Mouse (Mus musculus) testis, adult 2 months (tissue): ENCODE results near the gene Dyrk2. TPM values are rescaled to one million over a fixed set of nuclear protein-coding genes. Genes with fewer than 3 reads are reported as not detected.

Experiments used
- H3K27ac ChIP-seq: fragments of 200-500 bp; 2 replicates; pipeline ENCODE4 v1.5.1; 2012; ENCODE audit warnings: low read depth, low read length; ENCODE audit not compliant: control insufficient read depth, insufficient read depth
- H3K27me3 ChIP-seq: fragments of 200-500 bp; 2 replicates; pipeline ENCODE4 v1.6.1; 2012; ENCODE audit warnings: mild to moderate bottlenecking, low read length, moderate library complexity; ENCODE audit not compliant: control insufficient read depth, insufficient read depth
- H3K36me3 ChIP-seq: fragments of 200-500 bp; 2 replicates; pipeline ENCODE4 v1.6.1; 2012; ENCODE audit warnings: mild to moderate bottlenecking, low read length; ENCODE audit not compliant: control insufficient read depth, insufficient read depth
- H3K4me1 ChIP-seq: fragments of 200-500 bp; 2 replicates; pipeline ENCODE4 v1.6.1; 2012; ENCODE audit warnings: low read length; ENCODE audit not compliant: control insufficient read depth, insufficient read depth
- H3K4me3 ChIP-seq: fragments of 200-500 bp; 2 replicates; pipeline ENCODE4 v1.5.1; 2012; ENCODE audit warnings: low read depth, mild to moderate bottlenecking, low read length, moderate library complexity, mixed read lengths; ENCODE audit not compliant: control insufficient read depth
- CTCF ChIP-seq: fragments of 200-500 bp; IDR thresholded peaks from 2 replicates; pipeline ENCODE4 v1.5.1; 2012; ENCODE audit warnings: low read depth, mild to moderate bottlenecking, inconsistent platforms, low read length, moderate library complexity; ENCODE audit not compliant: control insufficient read depth, insufficient read depth, insufficient replicate concordance
- POLR2A ChIP-seq: fragments of 200-500 bp; IDR thresholded peaks from 2 replicates; pipeline ENCODE4 v1.6.1; 2012; ENCODE audit warnings: low read depth, mild to moderate bottlenecking, inconsistent platforms, low read length, moderate library complexity; ENCODE audit not compliant: control insufficient read depth
- polyA plus RNA-seq: library from polyadenylated mRNA; depleted of rRNA; stranded (reverse); fragments of >200 nt; gene quantifications from 2 replicates; pipeline ENCODE4 v1.2.3, GENCODE M21; 2012

The Dyrk2 gene
- polyA plus RNA-seq, 1 experiment, result 21.6 TPM

DNA sequence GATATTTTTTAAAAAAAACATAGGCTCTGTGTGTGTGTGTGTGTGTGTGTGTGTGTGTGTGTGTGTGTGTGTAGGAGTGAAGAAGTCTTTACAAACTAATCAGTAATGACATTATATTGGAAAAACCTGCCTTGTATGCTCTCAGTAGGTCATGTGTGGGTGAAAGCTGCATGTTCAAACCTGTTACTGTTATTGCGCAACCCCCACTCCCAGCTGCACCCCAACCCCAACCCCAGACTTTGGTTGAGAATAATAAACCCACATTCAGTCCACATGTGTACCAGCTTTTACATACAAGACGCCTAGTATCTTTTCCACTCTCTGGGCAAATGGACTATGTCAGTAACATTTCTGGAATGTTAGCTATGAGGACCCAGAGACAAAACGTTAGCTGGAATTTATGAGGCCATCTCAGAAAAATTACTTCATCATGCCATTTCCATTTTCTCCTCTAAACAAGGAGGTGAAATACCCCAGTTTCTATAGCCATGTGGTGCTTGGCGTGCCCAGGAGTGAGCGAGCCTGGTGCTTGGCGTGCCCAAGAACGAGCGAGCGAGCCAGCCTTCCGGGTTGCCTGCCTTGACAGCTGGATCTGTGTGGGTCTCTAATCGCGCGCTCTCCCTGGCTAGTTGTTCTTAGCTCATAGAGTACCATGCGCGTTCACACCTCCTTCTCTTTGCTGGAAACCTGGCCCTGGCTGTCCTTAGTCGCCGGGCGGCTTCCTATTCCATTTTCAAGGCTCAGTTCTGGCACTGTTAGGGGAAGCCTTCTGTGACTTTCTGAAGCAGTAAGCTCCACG, 30.5 kb downstream of the Dyrk2 start:
- H3K4me3 ChIP-seq, result no peak overlapping the region
- H3K27me3 ChIP-seq, result no peaks in the 10 kb centered on the region
- H3K36me3 ChIP-seq, result no peaks in the 10 kb centered on the region

DNA sequence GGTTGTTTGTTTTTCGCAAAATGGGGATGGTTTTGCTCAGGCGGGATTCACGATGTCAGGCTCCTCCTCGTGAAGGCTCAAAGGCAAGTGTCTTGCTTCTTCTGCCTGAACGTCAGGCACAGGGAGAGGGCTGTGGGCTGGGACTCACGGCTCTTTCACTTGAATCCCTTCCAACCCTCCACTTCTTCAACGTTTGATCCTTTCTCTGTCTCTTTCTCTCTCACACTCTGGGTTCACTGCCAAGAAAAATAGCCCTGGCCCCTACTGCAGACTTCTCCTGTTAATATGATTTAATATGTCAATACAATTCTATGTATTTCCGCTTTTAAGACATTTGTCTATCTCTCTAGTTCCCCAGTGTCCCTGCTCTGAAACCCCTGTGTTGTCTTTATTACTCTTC, 32.4 kb downstream of the Dyrk2 start:
- Histone ChIP-seq H3K27ac (no peak overlapping the region), H3K4me3 (no peak overlapping the region), H3K36me3 (no peaks in the 10 kb centered on the region), H3K27me3 (no peaks in the 10 kb centered on the region), H3K4me1 (peaks cover 2% of the 10 kb centered on the region)
- TF ChIP-seq CTCF (no peak), POLR2A (no peak)

More for the DNA sequence above, 30.5 kb downstream of the Dyrk2 start:
- no peak overlapping the region for H3K27ac ChIP-seq
- TF ChIP-seq POLR2A, result no peak
- no peak for TF ChIP-seq CTCF
- H3K4me1 ChIP-seq, result peaks cover 2% of the 10 kb centered on the region

DNA sequence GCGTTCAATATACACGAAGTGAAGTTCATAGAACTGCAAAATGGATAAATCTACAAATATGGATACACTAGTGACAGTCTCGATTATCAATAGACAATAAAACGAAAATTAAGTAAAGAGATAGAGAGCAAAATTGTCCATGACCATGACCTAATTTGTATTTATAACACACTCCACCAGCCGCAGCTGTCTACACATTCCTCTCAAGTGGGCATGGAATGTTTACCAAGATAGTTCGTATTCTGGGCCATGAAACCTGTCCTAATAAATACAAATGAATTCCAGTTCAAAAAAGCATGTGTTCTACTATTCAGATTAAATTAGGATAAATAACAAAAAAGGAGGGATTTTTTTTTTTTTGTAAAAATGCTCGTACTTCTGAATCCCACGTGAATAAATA, 38.8 kb downstream of the Dyrk2 start:
- TF ChIP-seq CTCF, result no peak
- TF ChIP-seq POLR2A, result no peak
- no peak overlapping the region for H3K27ac ChIP-seq
- no peaks in the 10 kb centered on the region for H3K36me3 ChIP-seq
- no peak overlapping the region for H3K4me3 ChIP-seq
- no peaks in the 10 kb centered on the region for H3K27me3 ChIP-seq
- no peaks in the 10 kb centered on the region for H3K4me1 ChIP-seq

DNA sequence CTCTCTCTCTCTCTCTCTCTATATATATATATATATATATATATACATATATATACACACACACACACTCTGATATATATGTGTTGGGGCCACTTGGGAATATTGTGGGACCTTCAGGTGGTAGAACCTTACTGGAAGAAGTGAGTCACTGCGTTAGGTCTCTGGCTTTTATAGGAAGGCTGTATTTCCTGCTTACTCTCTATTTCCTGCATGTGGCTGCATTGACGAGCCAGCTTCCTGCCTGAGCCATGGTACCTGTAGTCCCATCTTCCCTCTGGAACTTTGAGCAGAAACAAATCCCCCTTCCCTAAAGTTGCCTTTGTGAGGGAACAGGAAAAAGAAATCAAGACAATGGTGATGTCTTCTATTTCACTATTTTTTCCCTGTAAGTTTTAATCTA, 40.4 kb downstream of the Dyrk2 start:
- H3K36me3 ChIP-seq, result no peaks in the 10 kb centered on the region
- TF ChIP-seq POLR2A (no peak), CTCF (no peak)
- H3K27ac ChIP-seq, result no peak overlapping the region
- H3K27me3 ChIP-seq, result no peaks in the 10 kb centered on the region
- no peak overlapping the region for H3K4me3 ChIP-seq
- no peaks in the 10 kb centered on the region for H3K4me1 ChIP-seq

DNA sequence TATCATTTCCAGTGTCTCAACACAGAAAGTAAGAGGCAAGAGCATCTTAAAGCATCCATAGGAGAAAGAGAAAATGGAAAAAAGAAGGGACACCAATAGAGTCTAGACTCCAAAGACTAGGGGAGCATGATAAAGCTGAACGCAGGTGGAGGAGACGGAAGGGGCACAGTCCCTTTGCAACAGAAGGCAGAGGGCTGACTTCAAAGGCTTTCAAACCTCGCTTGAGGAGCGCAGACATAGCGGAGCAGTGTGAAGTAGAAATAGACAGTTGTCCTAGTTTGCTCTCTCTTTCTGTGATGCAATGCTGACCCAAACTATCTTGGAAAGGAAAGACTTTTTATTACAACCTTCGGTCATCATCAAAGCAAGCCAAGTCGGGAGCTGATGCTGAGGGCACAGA, 42.9 kb downstream of the Dyrk2 start:
- Histone ChIP-seq H3K27me3 (no peaks in the 10 kb centered on the region), H3K27ac (no peak overlapping the region), H3K4me1 (no peaks in the 10 kb centered on the region), H3K36me3 (no peaks in the 10 kb centered on the region), H3K4me3 (no peak overlapping the region)
- no peak for TF ChIP-seq POLR2A
- TF ChIP-seq CTCF, result no peak

DNA sequence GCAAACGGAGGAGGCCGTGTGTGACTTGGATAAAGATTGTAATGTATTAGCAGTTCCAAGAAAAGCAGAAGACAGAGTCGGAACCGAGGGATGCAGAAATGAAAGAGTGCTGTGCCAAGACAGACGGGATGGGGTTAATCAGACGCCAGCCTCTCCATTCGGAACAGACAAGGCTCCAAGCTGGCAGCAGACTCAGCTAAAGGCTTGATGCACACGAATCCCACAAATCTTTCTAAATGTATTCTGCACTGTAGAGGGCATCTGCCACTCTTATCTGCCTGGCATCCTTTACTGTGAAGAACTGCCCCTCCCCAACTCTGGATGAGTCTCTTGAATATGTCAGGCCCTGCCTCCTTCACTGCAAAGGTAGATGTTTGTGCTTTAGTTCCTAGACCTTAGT, 45.2 kb downstream of the Dyrk2 start:
- no peak overlapping the region for H3K27ac ChIP-seq
- no peak for TF ChIP-seq POLR2A
- TF ChIP-seq CTCF, result no peak
- H3K36me3 ChIP-seq, result no peaks in the 10 kb centered on the region
- no peaks in the 10 kb centered on the region for H3K27me3 ChIP-seq
- H3K4me1 ChIP-seq, result no peaks in the 10 kb centered on the region
- no peak overlapping the region for H3K4me3 ChIP-seq

DNA sequence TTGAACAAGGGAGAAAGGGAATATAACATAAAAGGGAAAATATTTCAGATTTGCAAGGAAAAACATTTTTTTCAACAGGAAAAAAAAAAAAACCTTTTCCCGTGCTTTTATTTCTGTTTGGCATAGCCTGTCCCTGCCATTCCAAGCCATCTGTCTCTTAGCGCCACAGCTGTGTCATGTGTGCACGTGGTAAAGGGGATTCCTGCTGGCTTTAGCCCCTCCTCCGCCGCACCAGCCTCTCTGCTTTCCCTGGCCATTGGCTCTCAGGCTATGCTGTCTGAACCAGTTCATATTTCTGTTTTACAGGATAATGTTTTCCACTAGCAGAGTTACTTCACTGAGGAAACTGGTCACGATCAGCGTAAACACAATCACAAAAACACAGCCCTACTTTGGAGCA, 49.1 kb downstream of the Dyrk2 start:
- Histone ChIP-seq H3K4me3 (no peak overlapping the region), H3K4me1 (no peaks in the 10 kb centered on the region), H3K36me3 (no peaks in the 10 kb centered on the region), H3K27ac (no peak overlapping the region), H3K27me3 (no peaks in the 10 kb centered on the region)
- no peak for TF ChIP-seq POLR2A
